Mouse (Mus musculus): ENCODE results near the gene Ablim1. TPM values are rescaled to one million over a fixed set of nuclear protein-coding genes. Genes with fewer than 3 reads are reported as not detected.

The Ablim1 gene
- total RNA-seq, 2 experiments from 2014 or later: 50.9 to 59.8 TPM

- no peak for DNase-seq (ENCODE audit: low spot score in 2 of 2)
These were observed 48.2 kb downstream of the Ablim1 start for GRCm38 (mm10) chr19:57266374-57267085.

DNA sequence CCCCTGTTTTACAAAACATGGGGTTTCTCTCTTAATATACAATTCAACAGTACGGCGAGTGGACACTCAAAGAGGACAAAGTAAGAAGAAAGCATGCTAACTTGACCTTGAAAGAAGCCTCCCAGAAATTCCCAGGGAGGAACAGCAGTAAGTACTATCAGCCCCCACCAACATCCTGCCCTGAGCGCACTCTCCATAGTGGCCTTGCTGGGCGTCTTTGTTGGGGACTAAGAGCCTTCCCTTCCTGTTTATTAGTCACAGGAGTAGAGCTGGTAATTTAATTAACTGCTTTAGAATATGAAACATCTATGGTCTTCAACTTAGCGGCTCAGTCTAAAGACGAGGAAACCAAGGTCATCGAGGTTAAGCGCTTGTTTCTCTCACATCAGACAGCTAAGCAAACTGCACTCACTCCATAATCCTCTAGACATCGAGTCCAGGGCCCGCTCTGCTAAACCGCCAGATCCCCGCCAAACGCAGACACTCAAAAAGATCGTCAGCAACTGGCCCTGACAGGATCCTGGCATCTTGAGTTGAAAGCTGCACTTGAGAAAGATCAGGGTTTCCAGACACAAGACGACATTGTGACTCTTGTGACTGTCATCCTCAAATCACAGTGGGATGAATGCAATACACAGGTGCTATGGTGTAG lies 50.3 kb downstream of the Ablim1 start:
- DNase-seq (ENCODE audit: low spot score in 2 of 2): no peak

GRCm38 (mm10) chr19:57257801-57258200 lies 56.9 kb downstream of the Ablim1 start:
- no peak for DNase-seq (ENCODE audit: low spot score in 2 of 2)

DNA sequence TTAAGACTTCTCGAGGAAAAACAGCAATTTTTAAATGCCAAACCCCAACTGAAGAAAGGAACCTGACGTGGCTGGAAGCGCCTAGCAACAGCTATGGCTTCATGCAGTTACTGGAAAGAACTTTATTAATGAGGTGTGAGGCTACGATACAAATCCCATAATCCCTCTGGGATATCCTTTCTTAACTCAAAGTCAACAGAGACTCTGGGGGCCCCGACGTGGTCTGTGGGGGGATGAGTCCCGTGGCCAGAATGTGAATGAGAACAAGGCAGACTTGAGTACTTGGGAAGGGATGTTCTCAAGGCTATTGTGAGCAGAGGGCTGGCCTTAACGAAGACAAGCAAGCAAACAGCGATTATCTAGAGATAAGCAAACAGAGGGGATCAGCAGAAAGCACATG lies 58.1 kb downstream of the Ablim1 start:
- no peak for DNase-seq (ENCODE audit: low spot score in 2 of 2)

DNA sequence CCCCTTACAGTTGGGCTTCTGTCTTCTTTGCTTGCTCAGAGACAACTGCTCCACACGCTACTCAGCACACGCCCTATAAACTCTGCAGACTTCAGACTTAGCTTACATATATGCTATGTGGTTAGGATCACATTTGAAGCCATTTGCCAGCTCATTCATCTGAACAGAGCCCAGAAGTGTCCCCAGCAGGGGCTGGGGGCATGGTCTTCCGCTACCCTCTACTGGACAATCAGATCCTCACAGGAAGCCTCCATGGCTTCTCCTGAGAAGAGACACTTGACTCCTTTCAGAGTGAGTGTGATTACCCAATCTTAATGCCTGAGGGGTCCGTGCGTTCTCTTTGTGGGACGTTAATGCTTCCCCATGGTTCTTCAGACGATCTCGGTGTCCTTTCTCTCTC lies 59.6 kb downstream of the Ablim1 start:
- no peak for DNase-seq (ENCODE audit: low spot score in 2 of 2)

DNA sequence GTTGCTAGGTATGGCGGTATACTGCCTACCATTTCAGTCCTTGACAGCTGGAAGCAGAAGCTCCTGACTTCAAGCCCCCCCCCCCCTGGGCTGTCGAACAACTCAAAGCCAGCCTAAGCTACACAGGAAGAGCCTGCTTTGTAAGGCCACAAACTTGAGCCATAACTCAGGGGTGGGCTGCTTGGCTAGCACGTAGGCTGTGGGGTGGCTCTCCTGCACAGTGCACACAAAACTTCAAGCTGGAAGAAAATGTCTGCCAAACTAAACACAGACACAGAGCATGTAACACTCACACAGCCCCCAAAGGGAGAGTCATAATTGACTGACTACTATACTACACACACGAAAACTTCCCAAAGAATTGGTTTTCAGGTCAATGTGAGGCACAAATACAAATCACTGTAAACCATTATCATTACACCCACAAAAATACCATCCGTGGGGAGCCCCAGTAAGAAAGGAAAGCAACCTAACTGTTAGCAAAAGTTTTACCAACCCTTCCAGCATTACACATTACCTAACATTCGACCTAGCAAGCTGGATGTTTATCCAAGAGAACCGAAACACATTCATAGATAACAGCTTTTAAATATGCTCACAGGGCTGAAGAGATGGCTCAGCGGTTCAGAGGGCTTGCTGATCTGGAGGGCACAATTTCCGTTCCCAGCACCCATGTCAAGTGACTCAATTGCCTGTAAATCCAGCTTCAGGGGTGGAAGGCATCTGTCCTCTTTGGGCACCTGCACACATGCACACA lies 61.8 kb downstream of the Ablim1 start:
- no peak for DNase-seq (ENCODE audit: low spot score in 2 of 2)

GRCm38 (mm10) chr19:57248781-57249180 lies 65.9 kb downstream of the Ablim1 start:
- DNase-seq (ENCODE audit: low spot score in 2 of 2): no peak

- no peak for DNase-seq (ENCODE audit: low spot score in 2 of 2)
These were observed 67.5 kb downstream of the Ablim1 start for GRCm38 (mm10) chr19:57247221-57247620.

DNA sequence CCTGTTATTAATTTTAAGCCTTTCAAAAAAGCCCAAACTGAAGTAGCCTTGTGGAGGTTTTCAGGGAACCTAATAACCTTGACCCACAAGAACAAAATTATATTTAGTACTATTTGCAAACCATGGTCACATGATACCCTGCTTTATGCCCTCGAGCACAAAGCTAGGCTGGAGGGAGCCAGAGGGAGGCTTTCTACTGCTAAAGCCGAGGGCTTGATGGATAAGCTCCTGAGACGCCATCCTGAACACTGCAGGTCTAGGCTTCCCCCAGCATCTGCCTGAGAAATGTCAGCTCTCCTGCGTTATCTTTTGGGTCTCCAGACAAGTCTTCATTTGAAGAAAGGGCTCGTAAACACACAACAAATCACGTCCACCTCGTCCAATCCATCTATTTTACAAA lies 70.4 kb downstream of the Ablim1 start:
- no peak for DNase-seq (ENCODE audit: low spot score in 2 of 2)

DNA sequence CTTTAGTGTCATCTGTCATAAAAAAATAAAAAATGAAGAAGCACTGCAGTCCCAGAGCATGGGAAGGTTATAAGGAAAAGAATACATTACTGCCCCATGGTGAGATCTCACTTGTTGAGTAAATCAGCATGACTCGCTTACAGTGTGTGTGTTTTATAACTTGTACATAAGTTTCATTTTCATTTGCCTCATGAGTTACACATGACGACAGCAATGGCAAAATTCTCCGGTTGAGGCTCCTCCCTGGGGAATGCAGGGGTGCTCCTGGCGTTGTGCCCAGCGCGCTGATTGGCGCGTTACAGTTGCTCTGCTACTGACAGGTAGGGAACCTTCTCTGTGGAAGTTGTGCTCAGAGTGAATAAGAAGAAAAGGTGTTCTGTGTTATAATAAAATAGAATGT lies 71.1 kb downstream of the Ablim1 start:
- DNase-seq (ENCODE audit: low spot score in 2 of 2): no peak

DNA sequence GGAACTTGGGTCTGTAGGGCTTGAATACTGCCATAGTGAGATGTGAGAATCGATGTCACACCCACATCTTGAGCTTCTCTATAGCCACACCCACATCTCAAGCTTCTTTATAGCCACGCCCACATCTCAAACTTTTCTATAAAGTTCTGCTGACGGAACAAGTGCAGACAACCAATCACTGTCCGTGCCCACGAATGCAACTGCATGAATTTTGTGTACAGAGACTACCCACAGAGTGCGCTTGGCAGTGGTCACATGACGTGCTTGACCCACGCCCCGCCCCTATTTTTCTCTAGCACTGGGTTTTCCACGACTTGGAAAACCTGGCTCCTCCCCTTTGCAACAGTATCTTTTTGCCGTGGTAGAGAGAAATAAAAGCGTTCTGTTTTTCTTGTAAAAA lies 71.5 kb downstream of the Ablim1 start:
- DNase-seq (ENCODE audit: low spot score in 2 of 2): no peak

DNA sequence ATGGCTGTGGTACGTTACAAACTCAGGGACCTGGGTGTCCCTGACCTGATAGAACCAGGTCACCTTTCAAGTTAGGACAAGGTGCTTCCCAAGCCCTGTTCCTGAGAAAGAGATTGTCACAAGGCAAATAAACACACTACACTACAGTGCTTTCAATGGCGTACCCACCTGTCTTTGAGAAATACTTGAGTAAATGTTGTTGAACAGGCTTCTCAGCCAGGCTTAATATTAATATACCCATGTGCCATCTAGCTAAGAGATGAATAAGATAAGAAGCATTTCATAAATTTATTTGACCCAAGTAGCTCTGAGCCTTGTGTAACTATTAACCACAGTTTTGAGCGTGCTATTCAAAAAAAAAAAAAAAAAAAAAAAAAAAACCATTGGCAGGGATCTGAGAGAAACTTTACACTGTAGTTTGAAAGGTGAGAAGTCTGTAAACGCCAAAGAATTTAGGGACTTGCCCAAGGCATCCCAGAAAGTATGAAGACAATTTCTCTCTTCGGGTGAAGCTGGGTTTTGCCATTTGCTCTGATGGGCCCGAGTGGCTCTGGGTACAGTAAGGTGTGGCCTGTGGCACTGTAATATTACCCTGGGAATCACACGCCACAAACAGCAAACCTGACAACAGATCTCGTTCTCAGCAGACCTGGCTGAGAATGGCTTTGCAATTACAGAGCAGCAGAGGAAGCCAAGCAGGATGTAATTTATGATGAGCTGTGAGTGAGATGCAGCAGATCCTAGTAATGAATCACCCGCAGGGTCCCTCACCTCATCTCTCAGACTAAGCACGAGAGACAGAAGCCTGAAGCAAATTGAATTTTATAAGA lies 73.1 kb downstream of the Ablim1 start:
- DNase-seq (ENCODE audit: low spot score in 2 of 2): no peak

- DNase-seq (ENCODE audit: low spot score in 2 of 2): no peak
These were observed 74.5 kb downstream of the Ablim1 start for GRCm38 (mm10) chr19:57240259-57240658.

GRCm38 (mm10) chr19:57239176-57239784 lies 75.4 kb downstream of the Ablim1 start:
- no peak for DNase-seq (ENCODE audit: low spot score in 2 of 2)

- DNase-seq (ENCODE audit: low spot score in 2 of 2): no peak
These were observed 76.3 kb downstream of the Ablim1 start for GRCm38 (mm10) chr19:57238461-57238860.

DNA sequence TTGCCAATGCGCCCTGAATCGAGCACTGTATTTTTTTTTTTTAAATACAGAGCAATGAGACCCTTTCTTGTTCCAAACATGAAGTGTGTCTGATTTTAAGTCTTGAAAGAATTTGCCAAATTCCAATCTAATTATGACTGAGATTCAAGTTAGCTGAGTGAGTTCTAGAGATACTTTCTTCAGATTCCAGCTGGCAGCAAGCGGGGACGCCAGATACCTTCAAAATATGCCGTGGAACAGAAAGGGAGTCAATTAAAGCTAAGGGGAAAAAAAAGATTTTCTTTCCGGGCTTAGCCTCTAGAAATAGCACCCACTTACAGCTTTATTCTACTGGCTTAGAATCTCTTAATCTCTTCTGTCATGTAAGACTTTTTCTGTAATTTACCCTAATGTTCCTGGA lies 77.2 kb downstream of the Ablim1 start:
- no peak for DNase-seq (ENCODE audit: low spot score in 2 of 2)

DNA sequence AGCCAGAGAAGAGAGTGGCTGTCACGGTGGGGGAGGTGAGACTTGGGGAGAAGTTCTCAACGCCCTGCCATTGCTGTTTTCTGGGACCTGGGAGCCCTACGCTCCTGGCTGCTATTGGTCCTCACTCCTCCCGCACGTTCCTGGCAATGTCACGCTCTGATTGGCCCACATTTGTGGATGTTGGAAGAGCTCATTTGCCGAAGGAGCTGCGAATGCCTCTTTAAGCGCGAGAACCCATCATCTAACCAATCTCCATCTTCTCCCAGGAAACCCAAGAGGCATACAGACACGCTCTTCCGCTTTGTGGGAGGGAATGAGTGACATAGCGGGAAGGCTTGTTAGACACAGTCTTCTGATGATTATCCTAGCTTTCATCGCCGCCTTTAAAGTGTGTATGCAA lies 78.1 kb downstream of the Ablim1 start:
- DNase-seq (ENCODE audit: low spot score in 2 of 2): no peak

- no peak for DNase-seq (ENCODE audit: low spot score in 2 of 2)
These were observed 78.8 kb downstream of the Ablim1 start for GRCm38 (mm10) chr19:57235931-57236330.

GRCm38 (mm10) chr19:57230996-57231395 lies 83.7 kb downstream of the Ablim1 start:
- no peak for DNase-seq (ENCODE audit: low spot score in 2 of 2)

- DNase-seq (ENCODE audit: low spot score in 2 of 2): no peak
These were observed 85.6 kb downstream of the Ablim1 start for GRCm38 (mm10) chr19:57229161-57229560.

- no peak for DNase-seq (ENCODE audit: low spot score in 2 of 2)
These were observed 86.1 kb downstream of the Ablim1 start for GRCm38 (mm10) chr19:57228576-57228975.
